Mouse (Mus musculus) sigmoid colon, adult 10 weeks (tissue): Measurements from ENCODE around the gene Lipt2. TPM values are rescaled to one million over a fixed set of nuclear protein-coding genes. Genes with fewer than 3 reads are reported as not detected.

Experiments
- polyA plus RNA-seq: library from polyadenylated mRNA; stranded (reverse); fragments of 350-450 nt; fragmentation: Illumina TruSeq; extraction: RNeasy Lipid Tissue Mini Kit (QIAGEN cat#74804); gene quantifications from one replicate; pipeline ENCODE4 v1.2.3, GENCODE M21; 2014; ENCODE audit warnings: low read depth, low replicate concordance

The Lipt2 gene
- 19.9 TPM for polyA plus RNA-seq

GRCm38 (mm10) chr7:100159105-100159841, at the start of gene Lipt2:
Gene Lipt2, plus strand, starts transcription at chr7:100159277.

GRCm38 (mm10) chr7:100121376-100121789, 37.7 kb upstream of the Lipt2 start, which contains the start of gene Pold3:
Gene Pold3, minus strand, starts transcription at chr7:100121565.

GRCm38 (mm10) chr7:100176269-100176668, 17.2 kb downstream of the Lipt2 start, which contains the start of gene Kcne3:
Gene Kcne3, plus strand, starts transcription at chr7:100176502.

Other genes with a start within 250 kb of the Lipt2 start
- 10.3 TPM for gene Rnf169, start 178.8 kb upstream of the Lipt2 start, polyA plus RNA-seq
- 0.54 TPM for gene Chrdl2, start 153.1 kb upstream of the Lipt2 start, polyA plus RNA-seq
- 43.0 TPM for gene Pold3, start 37.7 kb upstream of the Lipt2 start, polyA plus RNA-seq
- 422 TPM for gene Kcne3, start 17.2 kb downstream of the Lipt2 start, polyA plus RNA-seq
- 24.8 TPM for gene Pgm2l1, start 68.1 kb downstream of the Lipt2 start, polyA plus RNA-seq
- 1.6 TPM for gene P4ha3, start 126.2 kb downstream of the Lipt2 start, polyA plus RNA-seq
- 23.2 TPM for gene C2cd3, start 213.0 kb downstream of the Lipt2 start, polyA plus RNA-seq
- 63.2 TPM for gene Ppme1, start 213.0 kb downstream of the Lipt2 start, polyA plus RNA-seq